Mouse (Mus musculus) liver, adult 2 months (tissue): ENCODE results near the gene Polr2i.
"Not testable (repeated sequence)": the region's sequence is repeated elsewhere in the genome, so short reads cannot be mapped to it uniquely, and the experiment has no call there.

Experiments used
- CTCF ChIP-seq: fragments of 200-500 bp; IDR thresholded peaks from 2 replicates; pipeline ENCODE4 v1.5.1; 2011; ENCODE audit warnings: low read depth, low read length, control low read depth
- POLR2A ChIP-seq: fragments of 200-500 bp; IDR thresholded peaks from 2 replicates; pipeline ENCODE4 v1.6.1; 2011; ENCODE audit warnings: low read length, control low read depth; ENCODE audit not compliant: insufficient read depth; ENCODE audit errors: extremely low read depth

DNA sequence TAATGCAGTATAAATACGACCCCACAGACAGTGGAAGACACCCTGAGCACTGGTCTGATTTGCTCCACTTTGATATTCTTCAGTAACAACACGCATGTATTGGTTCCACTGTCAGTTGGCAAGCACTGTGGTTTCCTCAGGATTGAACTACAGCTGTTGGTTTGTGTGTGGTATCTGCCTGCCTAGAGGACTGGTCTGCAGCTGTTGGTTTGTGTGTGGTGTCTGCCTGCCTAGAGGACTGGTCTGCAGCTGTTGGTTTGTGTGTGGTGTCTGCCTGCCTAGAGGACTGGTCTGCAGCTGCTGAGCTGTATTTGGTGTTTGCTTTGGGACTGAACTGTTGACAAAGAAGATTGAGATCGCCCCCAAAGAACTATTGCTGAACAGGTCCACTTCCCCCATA is 5.6 kb downstream of the Polr2i start:
- TF ChIP-seq CTCF, POLR2A: not testable (repeated sequence)
